Mouse (Mus musculus): ENCODE results near the gene Lrrc28. TPM values are rescaled to one million over a fixed set of nuclear protein-coding genes. Genes with fewer than 3 reads are reported as not detected.

The Lrrc28 gene
- total RNA-seq (2023), result 10 to 100 TPM; 22.7 to 24.3 TPM

DNA sequence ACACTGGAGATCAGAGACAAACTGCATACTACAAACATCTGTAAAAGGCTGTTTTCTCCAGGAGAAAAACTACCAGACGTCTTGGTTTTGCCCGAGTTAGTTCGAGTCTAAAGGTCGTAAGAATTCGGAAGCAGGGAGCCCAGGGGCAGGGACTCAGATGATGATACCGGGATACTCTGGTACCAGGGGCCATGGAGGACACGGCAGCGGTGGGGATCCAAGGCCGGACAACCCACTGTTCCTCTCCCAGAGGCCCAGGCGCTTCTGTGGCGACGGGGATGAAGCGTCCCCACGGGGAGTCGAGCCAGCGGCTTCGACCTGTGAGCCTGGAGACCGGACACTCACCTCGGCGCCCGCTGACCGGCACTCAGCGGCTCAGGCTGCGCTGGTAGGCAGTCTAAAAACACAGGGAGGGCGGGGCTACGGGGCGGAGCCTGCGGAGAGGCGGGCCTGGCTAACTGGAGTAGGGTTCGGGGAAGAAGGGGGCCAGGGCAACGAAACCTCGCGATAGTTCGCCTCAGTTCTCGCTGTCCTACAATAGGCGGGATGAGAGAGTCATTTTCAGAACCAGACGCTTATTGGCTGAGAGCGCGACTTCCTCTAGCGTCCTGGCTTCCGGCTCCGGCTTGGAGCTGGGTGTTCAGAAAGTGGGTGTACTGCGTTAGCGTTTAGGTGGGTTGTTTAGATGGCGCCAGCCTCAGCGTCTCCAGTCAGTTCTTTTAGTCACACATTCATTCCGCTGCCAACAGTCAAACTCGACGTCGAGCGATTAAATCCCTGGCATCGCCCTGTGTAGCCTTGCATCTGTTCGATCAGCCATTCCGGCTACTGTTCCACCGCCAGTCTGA is at the start of gene Lrrc28:
Gene Lrrc28 (minus strand): TSS at position 436 of the 848 bp plus-strand sequence.

DNA sequence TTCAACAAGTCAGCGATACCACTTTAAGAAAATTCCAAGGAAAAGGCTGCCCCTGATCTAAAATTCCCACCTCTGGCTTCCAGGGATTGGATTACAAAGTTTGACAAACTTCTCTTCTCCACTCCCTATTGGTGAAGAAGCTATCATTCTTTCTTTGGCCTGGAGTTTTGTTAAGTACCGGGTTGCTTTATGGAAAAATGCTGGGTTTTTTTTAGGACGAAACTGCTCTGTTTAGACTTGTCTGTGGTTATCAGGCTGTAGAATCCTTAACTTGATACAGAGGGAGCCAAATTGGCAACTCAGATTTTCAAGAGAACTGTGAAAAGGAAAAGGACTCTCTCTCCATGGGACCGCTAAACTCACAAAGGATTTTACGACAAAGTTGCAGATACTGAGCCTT is 2.2 kb upstream of the Lrrc28 start, which contains the start of gene Ttc23:
Gene Ttc23 (plus strand): TSS at position 134 of the 400 bp plus-strand sequence.

Other genes with a start within 250 kb of the Lrrc28 start
- 1 to 10 TPM; 3.3 to 3.9 TPM for gene Ttc23, start 2.1 kb upstream of the Lrrc28 start, total RNA-seq (2023)
- not detected for gene Synm, start 114.5 kb upstream of the Lrrc28 start, total RNA-seq (2023)